Mouse (Mus musculus): ENCODE data around the gene 4930433I11Rik. TPM values are rescaled to one million over a fixed set of nuclear protein-coding genes. Genes with fewer than 3 reads are reported as not detected.
"Not testable (repeated sequence)": the region's sequence is repeated elsewhere in the genome, so short reads cannot be mapped to it uniquely, and the experiment has no call there.

4930433I11Rik gene
- polyA plus RNA-seq (2016; fragmentation: Nextera tagmentation; extraction: Ambion mirVana), result not detected in 2 replicates

- WGBS, result 78% methylated on average over 1 of the region's 1 CpGs
- H3K27ac ChIP-seq, result no peak within 1 kb of the TSS
- H3K4me1 ChIP-seq, result no peaks in the 10 kb centered on the region
- H3K4me3 ChIP-seq, result no peak within 1 kb of the TSS
- no peaks in the 10 kb centered on the region for H3K36me3 ChIP-seq
- H3K9me3 ChIP-seq (replicated peaks), result no peaks in the 10 kb centered on the region
- no peaks in the 10 kb centered on the region for H3K27me3 ChIP-seq (ENCODE audit: low read depth, poor library complexity, severe bottlenecking)
- no peak for DNase-seq (ENCODE audit: low spot score)
These were observed at the start of gene 4930433I11Rik for GRCm38 (mm10) chr7:40987243-40987642. Gene 4930433I11Rik, plus strand, starts transcription at chr7:40987543.

GRCm38 (mm10) chr7:40939371-40939770 lies 48.0 kb upstream of the 4930433I11Rik start:
- Histone ChIP-seq H3K27ac (no peak overlapping the region), H3K4me1 (no peaks in the 10 kb centered on the region), H3K4me3 (no peak overlapping the region), H3K9me3 (replicated peaks) (no peaks in the 10 kb centered on the region), H3K36me3 (no peaks in the 10 kb centered on the region), H3K27me3 (ENCODE audit: low read depth, poor library complexity, severe bottlenecking) (no peaks in the 10 kb centered on the region)
- no peak for DNase-seq (ENCODE audit: low spot score)
- 89% methylated on average over 1 of the region's 1 CpGs for WGBS

GRCm38 (mm10) chr7:40942233-40942935 lies 45.0 kb upstream of the 4930433I11Rik start:
- H3K36me3 ChIP-seq, result no peaks in the 10 kb centered on the region
- DNase-seq (ENCODE audit: low spot score), result no peak
- H3K9me3 ChIP-seq (replicated peaks), result no peaks in the 10 kb centered on the region
- no peak overlapping the region for H3K4me3 ChIP-seq
- H3K4me1 ChIP-seq, result no peaks in the 10 kb centered on the region
- 65% methylated on average over 3 of the region's 3 CpGs for WGBS
- H3K27ac ChIP-seq, result no peak overlapping the region
- H3K27me3 ChIP-seq (ENCODE audit: low read depth, poor library complexity, severe bottlenecking), result no peaks in the 10 kb centered on the region

- not testable (repeated sequence) for H3K36me3 ChIP-seq; H3K27me3 ChIP-seq (ENCODE audit: low read depth, poor library complexity, severe bottlenecking); H3K27ac ChIP-seq; H3K4me3 ChIP-seq; H3K4me1 ChIP-seq; DNase-seq (ENCODE audit: low spot score); H3K9me3 ChIP-seq (replicated peaks)
- 89% methylated on average over 1 of the region's 1 CpGs for WGBS
These were observed 45.1 kb downstream of the 4930433I11Rik start, which contains the start of gene Gm4884 for GRCm38 (mm10) chr7:41032419-41032818. Gene Gm4884, plus strand, starts transcription at chr7:41032719.

GRCm38 (mm10) chr7:41044058-41044457 lies 56.7 kb downstream of the 4930433I11Rik start:
- not testable (repeated sequence) for H3K4me3 ChIP-seq; H3K9me3 ChIP-seq (replicated peaks); H3K27me3 ChIP-seq (ENCODE audit: low read depth, poor library complexity, severe bottlenecking); H3K36me3 ChIP-seq; H3K27ac ChIP-seq; DNase-seq (ENCODE audit: low spot score); H3K4me1 ChIP-seq
- WGBS, result 83% methylated on average over 3 of the region's 3 CpGs

Other genes starting within 250 kb of the 4930433I11Rik start
- 1.6 and 1.8 TPM in 2 replicates for gene Vstm2b, start 89.2 kb upstream of the 4930433I11Rik start, polyA plus RNA-seq (2016; fragmentation: Nextera tagmentation; extraction: Ambion mirVana)
- not detected in 2 replicates for gene Gm4884, start 45.2 kb downstream of the 4930433I11Rik start, polyA plus RNA-seq (2016; fragmentation: Nextera tagmentation; extraction: Ambion mirVana)
- gene Gm5592, start 166.3 kb downstream of the 4930433I11Rik start, polyA plus RNA-seq (2016; fragmentation: Nextera tagmentation; extraction: Ambion mirVana), result not detected in 2 replicates

All from limb, embryonic 10.5 days (tissue).